Mouse (Mus musculus): ENCODE results near the gene Gm9495.
"Not testable (repeated sequence)": the region's sequence is repeated elsewhere in the genome, so short reads cannot be mapped to it uniquely, and the experiment has no call there.

Gene Gm9495

GRCm38 (mm10) chr8:69453465-69453864 is at the start of gene Gm9495:
TSS of gene Gm9495 (minus strand) at chr8:69453565.
- not testable (repeated sequence) for DNase-seq (ENCODE audit: low spot score)

DNA sequence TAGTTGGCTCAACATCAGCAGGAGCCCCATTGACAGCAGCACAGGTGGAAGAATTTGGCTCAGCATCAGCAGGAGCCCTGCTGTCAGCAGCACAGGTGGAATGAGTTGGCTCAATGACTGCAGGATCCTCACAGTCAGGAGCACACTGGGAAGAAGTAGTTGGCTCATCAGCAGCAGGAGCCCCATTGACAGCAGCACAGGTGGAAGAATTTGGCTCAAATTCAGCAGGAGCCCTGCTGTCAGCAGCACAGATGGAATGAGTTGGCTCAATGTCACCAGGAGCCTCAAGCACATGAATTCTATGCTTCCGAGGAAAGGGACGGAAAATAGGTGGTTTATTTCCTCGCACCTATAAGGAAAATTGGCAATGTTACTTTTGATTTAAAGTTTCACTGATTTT is 21.6 kb upstream of the Gm9495 start:
- DNase-seq (ENCODE audit: low spot score), result not testable (repeated sequence)

- not testable (repeated sequence) for DNase-seq (ENCODE audit: low spot score)
Measured at GRCm38 (mm10) chr8:69420018-69420417, 33.3 kb downstream of the Gm9495 start.

GRCm38 (mm10) chr8:69414326-69414725 is 39.0 kb downstream of the Gm9495 start:
- no peak for DNase-seq (ENCODE audit: low spot score)

- no peak for DNase-seq (ENCODE audit: low spot score)
Measured at GRCm38 (mm10) chr8:69404768-69405167, 48.6 kb downstream of the Gm9495 start.

- DNase-seq (ENCODE audit: low spot score), result no peak
Measured at GRCm38 (mm10) chr8:69399956-69400443, 53.4 kb downstream of the Gm9495 start.

DNA sequence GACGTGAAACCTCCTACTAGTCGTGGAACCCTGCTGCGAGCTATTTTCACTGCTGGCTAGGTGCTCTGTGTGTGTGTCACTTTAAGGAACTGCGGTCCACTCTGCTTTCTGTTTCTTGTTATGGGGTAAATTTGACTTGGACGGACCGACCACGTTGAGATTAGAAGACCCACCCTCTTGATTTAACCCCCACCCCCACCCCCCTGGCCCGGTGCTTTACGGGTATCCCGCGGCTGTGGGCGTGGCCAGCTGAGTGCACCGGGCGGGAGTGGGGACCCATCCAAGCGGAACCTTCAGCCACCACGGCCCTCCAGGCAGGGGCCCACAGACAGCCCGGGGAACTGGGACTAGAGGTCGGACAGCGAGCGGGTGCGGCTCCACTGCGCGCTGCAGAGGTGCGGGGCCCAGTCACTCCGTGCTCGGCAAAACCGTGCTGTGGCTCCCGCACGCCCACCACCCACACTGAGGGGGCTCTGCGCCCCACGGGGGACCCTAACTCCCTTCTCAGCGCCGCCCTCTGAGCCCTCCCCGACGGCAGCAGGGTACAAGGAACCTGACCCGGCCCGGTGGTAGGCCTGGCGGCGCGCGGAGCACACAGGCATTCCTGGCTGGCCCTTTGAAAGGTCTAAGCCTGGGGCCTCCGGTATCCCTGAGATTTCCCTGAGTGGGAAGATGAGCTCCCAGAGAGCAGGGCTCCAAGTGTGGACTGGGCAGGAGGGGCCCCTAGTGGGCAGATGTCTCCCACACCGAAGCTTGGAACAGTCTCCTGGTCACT is 54.0 kb downstream of the Gm9495 start:
- DNase-seq (ENCODE audit: low spot score), result peak; percentile 60

GRCm38 (mm10) chr8:69396196-69396595 is 57.2 kb downstream of the Gm9495 start:
- DNase-seq (ENCODE audit: low spot score), result no peak

GRCm38 (mm10) chr8:69395050-69395789 is 58.1 kb downstream of the Gm9495 start:
- DNase-seq (ENCODE audit: low spot score), result peak; percentile 96

DNA sequence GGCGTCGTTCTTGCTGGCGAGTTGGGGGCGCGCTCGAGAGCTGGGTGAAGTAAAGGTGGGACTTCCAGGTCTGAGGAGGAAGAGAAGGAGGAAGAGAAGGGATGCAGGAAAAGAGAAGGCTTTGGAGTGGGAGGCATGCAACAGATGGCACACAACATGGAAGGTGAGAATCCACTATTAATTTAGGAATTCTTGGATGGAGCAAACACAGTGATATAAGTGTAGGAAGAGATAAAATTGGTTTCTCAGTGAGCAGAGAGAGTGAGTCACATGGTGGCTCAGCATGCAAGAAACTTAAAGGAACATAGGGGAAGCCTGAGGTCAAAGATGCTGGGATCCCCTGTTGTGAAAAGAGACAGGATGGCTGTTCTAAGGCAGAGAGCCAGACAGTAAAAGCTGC is 69.0 kb downstream of the Gm9495 start:
- DNase-seq (ENCODE audit: low spot score), result no peak

Measured in retina, embryonic 14.5 days (tissue).